Mouse (Mus musculus): ENCODE measurements around the gene Tmcc3. TPM values are rescaled to one million over a fixed set of nuclear protein-coding genes. Genes with fewer than 3 reads are reported as not detected.

The Tmcc3 gene
- 14.0 and 14.3 TPM in 2 replicates for polyA plus RNA-seq (2015; fragmentation: Nextera tagmentation; extraction: Ambion mirVana)

DNA sequence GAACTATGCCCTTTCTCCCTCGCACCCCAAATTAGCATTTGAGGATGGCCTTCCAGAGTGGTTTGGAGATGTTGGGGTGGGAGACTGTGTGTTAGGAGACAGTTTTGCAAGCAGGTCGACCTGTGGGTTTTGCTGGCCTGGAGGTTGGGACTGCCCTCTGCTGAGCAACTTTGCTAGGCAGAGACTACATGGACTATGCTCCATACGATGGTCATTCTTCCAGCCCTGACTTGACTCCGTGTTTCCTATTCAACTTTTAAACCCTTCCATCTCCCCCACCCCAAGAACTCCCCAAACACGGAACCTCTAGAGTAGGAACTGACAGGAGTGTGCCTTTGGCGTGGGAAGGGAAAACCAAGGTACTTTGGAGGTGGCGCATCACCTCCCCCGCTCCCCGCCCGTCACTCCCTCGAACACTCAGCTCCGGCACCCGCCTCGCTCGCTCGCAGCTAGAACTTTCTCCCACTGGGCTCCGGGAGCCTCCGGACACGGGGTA, at the start of gene Tmcc3:
Gene Tmcc3, plus strand, starts transcription at position 439 of the 496 bp plus-strand sequence.
- peak within 1 kb of the TSS; percentile 87 for H3K4me2 ChIP-seq (replicated peaks; ENCODE audit: low read depth, low read length)
- TF ChIP-seq EP300 (IDR thresholded peaks at IDR 0.05): no peak
- TF ChIP-seq CTCF (IDR thresholded peaks at IDR 0.05): no peak
- H3K36me3 ChIP-seq (ENCODE audit: insufficient read depth, low read length): no peaks in the 10 kb centered on the region
- no peaks in the 10 kb centered on the region; the same call in 1 of the 2 replicates for H3K27me3 ChIP-seq (replicated peaks; ENCODE audit: insufficient read depth, low read length)
- H3K4me1 ChIP-seq (ENCODE audit: insufficient read depth, low read depth, low read length): peaks cover 8% of the 10 kb centered on the region; the same call in 1 of the 2 replicates
- H3K4me3 ChIP-seq (ENCODE audit: low read depth, low read length): peak within 1 kb of the TSS; percentile 47
- H3K27ac ChIP-seq (ENCODE audit: low read length): no peak within 1 kb of the TSS
- no peaks in the 10 kb centered on the region for H3K9me3 ChIP-seq (ENCODE audit: low read length)
- ATAC-seq (peak; percentile 16; the same call in 1 of the 2 replicates), DNase-seq (ENCODE audit: low spot score) (no peak)
- WGBS: 2% methylated on average over 19 of the region's 19 CpGs
- 0 out of 2 replicates have a peak within 1 kb of the TSS, but pooled peaks have one; percentile 12 for H3K9ac ChIP-seq (replicated peaks; ENCODE audit: low read depth)

DNA sequence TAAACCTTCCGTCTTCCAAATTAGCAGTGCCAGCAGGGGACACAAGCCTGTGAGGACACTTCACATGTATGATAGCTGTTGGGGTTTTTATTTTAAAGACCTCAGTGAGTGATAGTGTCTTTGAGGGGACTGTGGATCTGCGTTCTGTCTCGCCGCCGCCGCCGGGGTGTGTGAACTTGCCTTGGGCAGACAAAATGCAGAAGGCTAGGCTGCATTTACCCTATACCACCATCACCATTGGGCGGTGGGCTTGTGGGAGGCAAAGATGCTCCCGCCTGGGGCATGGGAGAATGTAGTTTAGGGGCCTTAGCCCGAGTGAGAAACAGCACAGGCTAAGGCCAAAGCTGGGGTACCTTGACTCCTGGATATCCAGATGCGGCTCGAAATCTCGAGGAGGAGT, 49.1 kb upstream of the Tmcc3 start:
- H3K9ac ChIP-seq (replicated peaks; ENCODE audit: low read depth): no peak overlapping the region
- no peaks in the 10 kb centered on the region for H3K9me3 ChIP-seq (ENCODE audit: low read length)
- TF ChIP-seq EP300 (IDR thresholded peaks at IDR 0.05) (no peak), CTCF (IDR thresholded peaks at IDR 0.05) (no peak)
- no peaks in the 10 kb centered on the region for H3K36me3 ChIP-seq (ENCODE audit: insufficient read depth, low read length)
- H3K27ac ChIP-seq (ENCODE audit: low read length): no peak overlapping the region
- 87% methylated on average over 13 of the region's 13 CpGs for WGBS
- DNase-seq (ENCODE audit: low spot score) (no peak), ATAC-seq (no peak)
- no peak overlapping the region for H3K4me3 ChIP-seq (ENCODE audit: low read depth, low read length)
- no peaks in the 10 kb centered on the region for H3K27me3 ChIP-seq (replicated peaks; ENCODE audit: insufficient read depth, low read length)
- H3K4me2 ChIP-seq (replicated peaks; ENCODE audit: low read depth, low read length): no peak overlapping the region
- H3K4me1 ChIP-seq (ENCODE audit: insufficient read depth, low read depth, low read length): no peaks in the 10 kb centered on the region

DNA sequence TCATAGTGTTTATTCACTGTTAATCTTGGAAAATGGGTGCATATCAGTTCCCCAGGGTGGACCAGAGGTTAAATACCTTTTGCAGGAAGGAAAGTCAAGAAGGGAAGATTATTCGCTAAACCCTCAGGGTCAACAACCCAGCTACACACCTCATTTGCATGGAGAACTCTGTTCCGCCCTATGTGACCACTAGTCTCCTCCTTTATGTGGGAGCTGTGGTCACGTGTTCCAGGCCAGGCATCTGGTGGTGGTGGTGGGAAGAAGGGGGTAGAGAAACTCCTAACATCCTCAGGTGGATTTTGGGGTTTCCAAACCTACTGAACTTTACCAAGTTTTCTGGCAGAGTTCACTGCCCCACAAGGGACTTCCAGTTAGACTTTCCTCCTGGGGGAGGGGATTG, 48.5 kb upstream of the Tmcc3 start:
- Histone ChIP-seq H3K9me3 (ENCODE audit: low read length) (no peaks in the 10 kb centered on the region), H3K27ac (ENCODE audit: low read length) (no peak overlapping the region), H3K9ac (replicated peaks; ENCODE audit: low read depth) (no peak overlapping the region), H3K36me3 (ENCODE audit: insufficient read depth, low read length) (no peaks in the 10 kb centered on the region), H3K4me3 (ENCODE audit: low read depth, low read length) (no peak overlapping the region), H3K27me3 (replicated peaks; ENCODE audit: insufficient read depth, low read length) (no peaks in the 10 kb centered on the region), H3K4me1 (ENCODE audit: insufficient read depth, low read depth, low read length) (no peaks in the 10 kb centered on the region), H3K4me2 (replicated peaks; ENCODE audit: low read depth, low read length) (no peak overlapping the region)
- DNase-seq (ENCODE audit: low spot score) (no peak), ATAC-seq (no peak)
- TF ChIP-seq CTCF (IDR thresholded peaks at IDR 0.05) (no peak), EP300 (IDR thresholded peaks at IDR 0.05) (no peak)
- WGBS: 76% methylated on average over 3 of the region's 3 CpGs

DNA sequence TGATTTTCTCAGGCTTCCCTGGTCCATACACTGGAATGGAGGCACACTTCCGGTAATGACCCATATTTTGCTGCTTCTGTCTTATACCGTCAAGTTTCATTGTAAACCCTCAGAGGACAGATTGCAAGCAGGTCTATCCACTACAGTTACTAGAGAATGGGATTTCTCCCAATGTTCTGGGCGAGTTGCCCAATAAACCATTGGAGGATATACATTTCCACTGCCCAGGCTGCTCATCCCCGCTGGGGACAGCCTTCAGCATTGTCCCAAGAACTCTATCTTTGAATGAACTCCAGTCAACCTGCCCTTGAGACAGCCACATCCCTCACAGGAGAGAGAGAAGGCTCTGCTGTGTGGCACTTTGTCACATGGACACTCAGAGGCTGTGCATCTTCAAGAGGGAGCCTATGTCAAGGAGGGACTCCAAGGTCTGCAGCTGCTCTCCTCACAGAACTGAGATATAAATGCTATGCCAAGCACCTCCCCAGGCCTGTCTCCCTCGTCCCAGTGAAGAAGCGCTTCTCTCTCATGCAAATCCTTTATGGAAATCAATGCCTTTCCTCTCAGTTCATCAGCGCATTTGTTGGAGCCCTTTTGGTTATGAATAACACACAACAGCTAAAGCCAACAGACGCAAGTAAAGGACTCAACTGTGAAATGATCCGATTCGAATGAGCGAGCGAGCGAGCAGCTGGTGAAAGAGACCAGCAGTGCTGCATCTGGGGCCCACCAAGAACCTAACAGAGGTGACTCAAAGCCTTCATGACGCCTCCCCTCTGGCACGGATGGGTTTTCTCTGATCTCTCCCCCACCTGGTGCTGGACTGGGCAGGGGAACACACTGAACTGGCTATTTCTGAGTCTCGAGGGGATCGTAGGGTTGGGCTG, 45.9 kb upstream of the Tmcc3 start:
- TF ChIP-seq EP300 (IDR thresholded peaks at IDR 0.05): no peak
- no peak for TF ChIP-seq CTCF (IDR thresholded peaks at IDR 0.05)
- no peaks in the 10 kb centered on the region for H3K36me3 ChIP-seq (ENCODE audit: insufficient read depth, low read length)
- ATAC-seq: no peak
- H3K9me3 ChIP-seq (ENCODE audit: low read length): no peaks in the 10 kb centered on the region
- no peak for DNase-seq (ENCODE audit: low spot score)
- H3K4me2 ChIP-seq (replicated peaks; ENCODE audit: low read depth, low read length): no peak overlapping the region
- 67% methylated on average over 17 of the region's 17 CpGs for WGBS
- no peak overlapping the region for H3K4me3 ChIP-seq (ENCODE audit: low read depth, low read length)
- H3K27me3 ChIP-seq (replicated peaks; ENCODE audit: insufficient read depth, low read length): no peaks in the 10 kb centered on the region
- H3K4me1 ChIP-seq (ENCODE audit: insufficient read depth, low read depth, low read length): no peaks in the 10 kb centered on the region
- no peak overlapping the region for H3K27ac ChIP-seq (ENCODE audit: low read length)
- no peak overlapping the region for H3K9ac ChIP-seq (replicated peaks; ENCODE audit: low read depth)

DNA sequence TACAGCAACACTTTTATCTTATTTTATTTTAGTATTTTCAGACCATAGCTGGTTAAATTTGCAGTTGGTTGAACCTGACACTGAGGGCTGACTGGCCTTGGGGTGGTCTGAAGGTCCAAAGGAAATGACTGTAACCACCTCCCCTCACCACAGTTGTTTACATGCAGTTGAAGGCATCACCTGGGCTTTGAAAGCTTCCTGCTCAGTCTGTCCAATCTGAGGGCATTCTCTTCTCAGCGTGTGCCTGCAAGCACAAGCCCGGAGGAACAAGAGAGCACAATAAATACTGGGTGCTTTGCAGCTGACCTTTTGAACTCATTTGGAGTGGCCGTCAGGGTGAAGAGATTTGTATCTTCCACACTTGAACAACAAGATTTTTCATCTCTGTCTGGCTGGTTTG, 36.4 kb upstream of the Tmcc3 start:
- Histone ChIP-seq H3K4me1 (ENCODE audit: insufficient read depth, low read depth, low read length) (no peaks in the 10 kb centered on the region), H3K36me3 (ENCODE audit: insufficient read depth, low read length) (no peaks in the 10 kb centered on the region), H3K27me3 (replicated peaks; ENCODE audit: insufficient read depth, low read length) (no peaks in the 10 kb centered on the region), H3K4me3 (ENCODE audit: low read depth, low read length) (no peak overlapping the region), H3K9ac (replicated peaks; ENCODE audit: low read depth) (no peak overlapping the region), H3K27ac (ENCODE audit: low read length) (no peak overlapping the region), H3K9me3 (ENCODE audit: low read length) (no peaks in the 10 kb centered on the region), H3K4me2 (replicated peaks; ENCODE audit: low read depth, low read length) (no peak overlapping the region)
- ATAC-seq (no peak), DNase-seq (ENCODE audit: low spot score) (no peak)
- TF ChIP-seq EP300 (IDR thresholded peaks at IDR 0.05) (no peak), CTCF (IDR thresholded peaks at IDR 0.05) (no peak)
- WGBS: 7% methylated on average over 3 of the region's 3 CpGs

DNA sequence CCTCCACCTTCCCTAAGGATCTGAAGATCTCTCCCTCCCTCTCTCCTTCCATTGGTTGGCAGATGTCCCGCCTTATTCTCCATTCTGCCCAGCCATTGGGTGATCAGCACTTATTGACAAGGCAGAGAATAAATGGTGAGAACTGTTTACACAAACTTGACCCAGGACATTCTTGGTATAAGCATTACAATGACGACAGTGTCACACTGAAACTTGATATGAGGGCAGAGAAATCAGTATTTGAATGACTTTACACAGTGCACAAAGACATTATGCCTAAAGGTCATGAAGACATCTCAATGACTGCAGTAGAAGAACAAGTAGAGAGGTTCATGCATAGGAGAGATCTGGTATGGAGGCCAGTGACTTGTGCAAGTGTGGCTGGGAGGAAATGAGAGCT, 35.2 kb upstream of the Tmcc3 start:
- Histone ChIP-seq H3K9me3 (ENCODE audit: low read length) (no peaks in the 10 kb centered on the region), H3K36me3 (ENCODE audit: insufficient read depth, low read length) (no peaks in the 10 kb centered on the region), H3K4me1 (ENCODE audit: insufficient read depth, low read depth, low read length) (no peaks in the 10 kb centered on the region), H3K9ac (replicated peaks; ENCODE audit: low read depth) (no peak overlapping the region), H3K27me3 (replicated peaks; ENCODE audit: insufficient read depth, low read length) (no peaks in the 10 kb centered on the region), H3K4me2 (replicated peaks; ENCODE audit: low read depth, low read length) (no peak overlapping the region), H3K27ac (ENCODE audit: low read length) (no peak overlapping the region), H3K4me3 (ENCODE audit: low read depth, low read length) (no peak overlapping the region)
- WGBS: 52% methylated on average over 2 of the region's 2 CpGs
- no peak for TF ChIP-seq CTCF (IDR thresholded peaks at IDR 0.05)
- TF ChIP-seq EP300 (IDR thresholded peaks at IDR 0.05): no peak
- ATAC-seq: no peak
- no peak for DNase-seq (ENCODE audit: low spot score)
